Mouse (Mus musculus) ES-Bruce4 (cell line): Measurements from ENCODE around the gene Mast1. TPM values are rescaled to one million over a fixed set of nuclear protein-coding genes. Genes with fewer than 3 reads are reported as not detected.

Experiments
- H3K27ac ChIP-seq: 2 replicates; pipeline ENCODE4 v1.5.1; 2012; ENCODE audit warnings: low read length, inconsistent platforms; ENCODE audit not compliant: insufficient read depth
- H3K27me3 ChIP-seq: 2 replicates; pipeline ENCODE4 v1.6.1; 2012; ENCODE audit warnings: mild to moderate bottlenecking, low read length, inconsistent platforms; ENCODE audit not compliant: control insufficient read depth, poor library complexity, insufficient read depth, severe bottlenecking
- H3K36me3 ChIP-seq: 2 replicates; pipeline ENCODE4 v1.6.1; 2012; ENCODE audit warnings: inconsistent platforms, mild to moderate bottlenecking, low read length, moderate library complexity; ENCODE audit not compliant: control insufficient read depth, poor library complexity, insufficient read depth, severe bottlenecking
- H3K4me1 ChIP-seq: one replicate; pipeline ENCODE4 v1.8.1; 2011; ENCODE audit warnings: low read length; ENCODE audit not compliant: control insufficient read depth, insufficient read depth
- H3K4me3 ChIP-seq: 2 replicates; pipeline ENCODE4 v1.5.1; 2011; ENCODE audit warnings: low read depth, mild to moderate bottlenecking, low read length
- H3K9ac ChIP-seq: 2 replicates; pipeline ENCODE4 v1.6.1; 2012; ENCODE audit warnings: low read depth, mild to moderate bottlenecking, inconsistent platforms; ENCODE audit not compliant: poor library complexity, severe bottlenecking
- H3K9me3 ChIP-seq: replicated peaks from 2 replicates; pipeline ENCODE4 v1.6.1; 2012; ENCODE audit warnings: mild to moderate bottlenecking, low read length, inconsistent platforms; ENCODE audit not compliant: control insufficient read depth, poor library complexity, insufficient read depth, severe bottlenecking
- CTCF ChIP-seq: IDR thresholded peaks from one replicate; pipeline ENCODE4 v1.8.1; 2011; ENCODE audit warnings: low read depth, low read length
- EP300 ChIP-seq: IDR thresholded peaks from 2 replicates; pipeline ENCODE4 v1.6.1; 2011; ENCODE audit warnings: low read depth, low read length; ENCODE audit not compliant: insufficient read depth
- POLR2A ChIP-seq: IDR thresholded peaks from one replicate; pipeline ENCODE4 v1.8.1; 2011; ENCODE audit warnings: low read length; ENCODE audit not compliant: insufficient read depth
- polyA plus RNA-seq: library from polyadenylated mRNA; stranded (reverse); fragments of >200 nt; gene quantifications from 2 replicates; pipeline ENCODE4 v1.2.4, GENCODE M21; 2011; ENCODE audit warnings: low read depth; ENCODE audit not compliant: missing spikeins, insufficient read depth, insufficient read length

The Mast1 gene
- polyA plus RNA-seq, 1 experiment: 1.5 TPM

- Histone ChIP-seq H3K27me3 (no peaks in the 10 kb centered on the region), H3K9me3 (no peaks in the 10 kb centered on the region), H3K36me3 (peaks cover 38% of the 10 kb centered on the region), H3K9ac (no peak overlapping the region; the same call in 1 of the 2 replicates), H3K27ac (no peak overlapping the region; the same call in 1 of the 2 replicates), H3K4me1 (no peaks in the 10 kb centered on the region), H3K4me3 (no peak overlapping the region)
- TF ChIP-seq CTCF: no peak
Observed at GRCm38 (mm10) chr8:84878915-84879314, 58.2 kb downstream of the Mast1 start.

DNA sequence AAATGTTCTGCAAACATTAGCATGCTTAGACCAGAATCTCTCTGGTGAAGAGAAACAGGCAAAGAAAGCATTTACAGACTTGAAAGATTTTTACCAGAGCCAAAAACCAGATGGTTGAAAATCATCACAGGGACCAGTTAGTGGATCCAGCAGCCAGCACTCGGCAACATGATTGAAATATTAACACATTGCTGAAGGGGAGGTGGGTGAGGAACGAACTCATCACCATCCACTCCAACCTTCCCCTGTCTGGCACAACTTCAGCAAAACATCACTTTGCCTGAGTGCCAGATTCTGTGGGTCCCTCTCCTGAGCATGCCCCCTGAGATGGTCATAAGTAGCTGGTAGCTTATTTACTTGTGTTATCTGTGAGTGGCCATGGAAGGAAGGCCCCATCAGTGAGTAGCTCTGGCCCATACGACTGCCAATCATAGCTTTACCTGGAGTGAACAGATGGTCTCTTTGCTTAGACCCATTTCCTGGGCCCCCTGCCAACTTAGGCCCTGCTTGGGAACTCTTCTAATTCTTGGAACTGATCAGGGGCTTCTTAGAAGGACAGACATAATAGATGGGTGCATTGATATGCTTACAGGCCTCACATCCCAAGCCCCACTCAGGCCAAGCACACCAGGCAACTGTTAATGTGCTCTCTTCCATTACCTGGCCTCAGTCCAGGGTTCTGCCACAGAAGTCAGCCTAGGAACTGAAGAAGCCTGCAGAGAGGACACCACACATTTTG lies 59.7 kb downstream of the Mast1 start:
- H3K4me1 ChIP-seq: peaks cover 3% of the 10 kb centered on the region
- no peaks in the 10 kb centered on the region for H3K27me3 ChIP-seq
- TF ChIP-seq EP300 (no peak), CTCF (no peak), POLR2A (no peak)
- H3K9me3 ChIP-seq: no peaks in the 10 kb centered on the region
- H3K27ac ChIP-seq: no peak overlapping the region
- H3K4me3 ChIP-seq: no peak overlapping the region
- H3K36me3 ChIP-seq: peaks cover 37% of the 10 kb centered on the region
- H3K9ac ChIP-seq: no peak overlapping the region

DNA sequence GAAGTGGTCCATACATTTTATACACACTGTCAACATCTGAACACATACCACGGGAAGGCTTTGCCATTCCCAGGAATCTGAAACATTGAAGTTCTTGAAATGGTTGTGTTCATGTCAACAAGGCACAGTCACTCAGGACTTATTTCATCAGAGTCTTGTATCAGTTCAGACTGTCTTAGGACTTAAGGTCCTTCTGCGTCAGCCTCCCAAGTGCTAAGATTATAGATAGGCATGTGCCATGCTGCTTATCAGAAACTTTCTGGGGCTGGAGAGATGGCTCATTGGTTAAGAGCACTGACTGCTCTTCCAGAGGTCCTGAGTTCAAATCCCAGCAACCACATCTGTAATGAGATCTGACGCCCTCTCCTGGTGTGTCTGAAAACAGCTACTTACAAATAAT lies 62.8 kb downstream of the Mast1 start:
- Histone ChIP-seq H3K27ac (no peak overlapping the region), H3K4me3 (no peak overlapping the region), H3K4me1 (peaks cover 3% of the 10 kb centered on the region), H3K27me3 (no peaks in the 10 kb centered on the region), H3K36me3 (peaks cover 27% of the 10 kb centered on the region), H3K9ac (no peak overlapping the region), H3K9me3 (no peaks in the 10 kb centered on the region)
- TF ChIP-seq CTCF: no peak

DNA sequence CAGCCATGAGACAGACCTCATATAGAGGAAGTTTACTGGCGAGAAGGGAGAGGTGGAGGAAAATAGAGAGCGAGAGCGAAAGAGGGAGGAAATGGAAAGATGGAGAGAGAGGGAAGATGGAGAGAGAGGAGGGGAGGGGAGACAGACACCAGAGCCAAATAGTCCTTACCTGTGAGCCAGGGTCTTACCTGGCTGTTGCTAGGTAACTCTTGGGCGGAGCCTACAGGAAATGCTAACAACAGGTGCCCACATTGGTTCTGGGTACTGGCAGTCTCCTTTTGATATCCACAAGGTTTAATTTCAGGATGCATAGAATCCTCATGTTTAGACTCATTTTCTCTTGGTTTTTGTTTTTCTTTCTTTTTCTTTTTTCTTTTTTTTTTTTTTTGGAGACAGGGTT lies 64.1 kb downstream of the Mast1 start:
- Histone ChIP-seq H3K9me3 (no peaks in the 10 kb centered on the region), H3K9ac (peak overlapping the region; percentile 73), H3K36me3 (peaks cover 37% of the 10 kb centered on the region), H3K4me3 (peak overlapping the region; percentile 68), H3K4me1 (peaks cover 3% of the 10 kb centered on the region), H3K27me3 (no peaks in the 10 kb centered on the region), H3K27ac (no peak overlapping the region)
- no peak for TF ChIP-seq EP300
- TF ChIP-seq CTCF: no peak
- TF ChIP-seq POLR2A: no peak

DNA sequence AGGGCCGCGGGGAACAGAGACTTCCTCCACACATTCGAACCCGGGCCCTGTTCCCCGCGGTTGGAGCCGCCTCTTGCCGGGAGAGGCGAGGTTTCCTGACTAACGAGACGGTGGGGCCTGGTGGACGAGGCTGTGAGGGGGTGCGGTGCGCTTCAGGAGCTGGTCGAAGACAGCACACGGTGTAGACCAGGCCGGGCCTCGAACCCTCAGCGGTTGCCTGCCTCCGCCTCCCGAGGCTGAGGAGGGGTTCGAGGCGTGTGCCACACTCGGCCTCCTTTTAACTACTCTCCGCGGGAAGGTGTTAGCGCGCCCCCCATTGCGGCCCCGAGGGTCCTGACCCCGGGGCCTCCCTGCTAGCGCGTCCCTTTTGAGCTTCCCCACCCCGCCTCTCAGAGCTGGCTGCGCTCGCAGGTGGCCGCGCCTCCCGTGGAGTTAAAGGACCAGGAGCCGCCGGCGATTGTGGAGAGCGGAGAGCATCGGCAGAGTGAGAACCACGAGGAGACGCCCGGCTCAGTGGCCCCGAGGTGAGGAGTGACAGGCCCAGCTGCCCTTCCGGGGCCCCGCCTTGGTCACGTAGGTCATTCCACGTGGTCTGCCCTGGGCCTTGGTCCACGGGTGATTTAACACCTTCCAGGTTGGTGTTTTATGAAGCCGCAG lies 64.7 kb downstream of the Mast1 start:
- H3K36me3 ChIP-seq: peaks cover 37% of the 10 kb centered on the region
- H3K4me3 ChIP-seq: peak overlapping the region; percentile 68
- no peak overlapping the region for H3K27ac ChIP-seq
- H3K9me3 ChIP-seq: no peaks in the 10 kb centered on the region
- H3K4me1 ChIP-seq: peaks cover 3% of the 10 kb centered on the region
- H3K27me3 ChIP-seq: no peaks in the 10 kb centered on the region
- H3K9ac ChIP-seq: peak overlapping the region; percentile 73
- TF ChIP-seq CTCF: no peak

- peak within 1 kb of the TSS; percentile 73 for H3K9ac ChIP-seq
- peaks cover 34% of the 10 kb centered on the region for H3K36me3 ChIP-seq
- H3K27me3 ChIP-seq: no peaks in the 10 kb centered on the region
- H3K9me3 ChIP-seq: no peaks in the 10 kb centered on the region
- TF ChIP-seq EP300: no peak
- no peak for TF ChIP-seq POLR2A
- TF ChIP-seq CTCF: no peak
- 0 out of 2 replicates have a peak within 1 kb of the TSS, but pooled peaks have one; percentile 2 for H3K27ac ChIP-seq
- peak within 1 kb of the TSS; percentile 68 for H3K4me3 ChIP-seq
- peaks cover 3% of the 10 kb centered on the region for H3K4me1 ChIP-seq
Observed at GRCm38 (mm10) chr8:84871376-84872308, 65.5 kb downstream of the Mast1 start, which contains the start of gene Syce2. Syce2 (plus strand) TSS chr8:84872111.

Other genes starting within 250 kb of the Mast1 start
- gene Nacc1, start 249.5 kb downstream of the Mast1 start, polyA plus RNA-seq: 89.7 and 97.9 TPM in 2 replicates
- not detected in 2 replicates for gene Lyl1, start 235.9 kb downstream of the Mast1 start, polyA plus RNA-seq
- gene G430095P16Rik, start 214.4 kb downstream of the Mast1 start, polyA plus RNA-seq: not detected in 2 replicates
- 1.2 and 1.8 TPM in 2 replicates for gene Nfix, start 137.0 kb downstream of the Mast1 start, polyA plus RNA-seq
- gene Dand5, start 114.5 kb downstream of the Mast1 start, polyA plus RNA-seq: 2.5 and 3.1 TPM in 2 replicates
- 19.5 and 20.5 TPM in 2 replicates for gene Gadd45gip1, start 105.8 kb downstream of the Mast1 start, polyA plus RNA-seq
- 68.0 and 76.1 TPM in 2 replicates for gene Rad23a, start 96.7 kb downstream of the Mast1 start, polyA plus RNA-seq
- gene Calr, start 90.4 kb downstream of the Mast1 start, polyA plus RNA-seq: 507 and 546 TPM in 2 replicates
- gene Farsa, start 80.4 kb downstream of the Mast1 start, polyA plus RNA-seq: 50.8 and 52.6 TPM in 2 replicates
- gene Syce2, start 65.2 kb downstream of the Mast1 start, polyA plus RNA-seq: 93.8 and 97.1 TPM in 2 replicates
- gene Gcdh, start 43.4 kb downstream of the Mast1 start, polyA plus RNA-seq: 72.5 and 78.5 TPM in 2 replicates
- not detected in 2 replicates for gene Klf1, start 35.4 kb downstream of the Mast1 start, polyA plus RNA-seq
- gene Dnase2a, start 28.8 kb downstream of the Mast1 start, polyA plus RNA-seq: 27.5 and 30.9 TPM in 2 replicates
- 0.38 TPM in 1 of 2 replicates, not detected in the other for gene Rtbdn, start 9.6 kb upstream of the Mast1 start, polyA plus RNA-seq
- 4.9 TPM in 1 of 2 replicates, not detected in the other for gene Gm49661, start 32.1 kb upstream of the Mast1 start, polyA plus RNA-seq
- gene Prdx2, start 32.2 kb upstream of the Mast1 start, polyA plus RNA-seq: 226 and 237 TPM in 2 replicates
- 79.2 and 88.1 TPM in 2 replicates for gene Rnaseh2a, start 32.4 kb upstream of the Mast1 start, polyA plus RNA-seq
- 19.0 and 20.4 TPM in 2 replicates for gene Junb, start 41.4 kb upstream of the Mast1 start, polyA plus RNA-seq
- gene Hook2, start 53.2 kb upstream of the Mast1 start, polyA plus RNA-seq: 41.5 and 41.8 TPM in 2 replicates
- 0.70 and 1.2 TPM in 2 replicates for gene Best2, start 77.2 kb upstream of the Mast1 start, polyA plus RNA-seq
- gene Asna1, start 87.9 kb upstream of the Mast1 start, polyA plus RNA-seq: 170 and 171 TPM in 2 replicates
- 82.4 and 96.1 TPM in 2 replicates for gene Trir, start 89.5 kb upstream of the Mast1 start, polyA plus RNA-seq
- 193 and 195 TPM in 2 replicates for gene Tnpo2, start 99.6 kb upstream of the Mast1 start, polyA plus RNA-seq
- gene Fbxw9, start 122.7 kb upstream of the Mast1 start, polyA plus RNA-seq: 25.1 and 26.3 TPM in 2 replicates
- not detected in 2 replicates for gene Gm5741, start 130.6 kb upstream of the Mast1 start, polyA plus RNA-seq
- gene Dhps, start 134.4 kb upstream of the Mast1 start, polyA plus RNA-seq: 43.3 and 47.0 TPM in 2 replicates
- gene Wdr83os, start 143.4 kb upstream of the Mast1 start, polyA plus RNA-seq: 82.5 and 105 TPM in 2 replicates
- 16.5 and 16.8 TPM in 2 replicates for gene Wdr83, start 143.9 kb upstream of the Mast1 start, polyA plus RNA-seq
- 36.0 and 42.2 TPM in 2 replicates for gene Man2b1, start 145.9 kb upstream of the Mast1 start, polyA plus RNA-seq
- 2.0 and 2.2 TPM in 2 replicates for gene Zfp791, start 185.7 kb upstream of the Mast1 start, polyA plus RNA-seq
- gene Cks1brt, start 214.6 kb upstream of the Mast1 start, polyA plus RNA-seq: 1.3 and 1.5 TPM in 2 replicates